Mouse (Mus musculus) CH12F3 (cell line): Measurements from ENCODE around the gene Angptl4.

Experiments
- in situ Hi-C: fragments of 300-500 bp; cut with MboI; formaldehyde crosslinking; loops from 2 replicates; pipeline ENCODE4 v1.14.3; 2020; ENCODE audit warnings: low sequenced_read_pairs

The Angptl4 gene

GRCm38 (mm10) chr17:33807181-33807888, 25.7 kb upstream of the Angptl4 start:
- in situ Hi-C loops, result no loop called here

GRCm38 (mm10) chr17:33804745-33805144, 23.1 kb upstream of the Angptl4 start:
- in situ Hi-C loops, result no loop called here

GRCm38 (mm10) chr17:33804205-33804604, 22.6 kb upstream of the Angptl4 start:
- in situ Hi-C loops, result no loop called here

- in situ Hi-C loops, result no loop called here
Observed at GRCm38 (mm10) chr17:33802221-33802620, 20.6 kb upstream of the Angptl4 start.

- in situ Hi-C loops, result no loop called here
Observed at GRCm38 (mm10) chr17:33799277-33799676, 17.6 kb upstream of the Angptl4 start.

- in situ Hi-C loops, result no loop called here
Observed at GRCm38 (mm10) chr17:33798306-33798705, 16.7 kb upstream of the Angptl4 start.

GRCm38 (mm10) chr17:33788732-33789131, 7.1 kb upstream of the Angptl4 start:
- in situ Hi-C loops, result no loop called here

GRCm38 (mm10) chr17:33786375-33786774, 4.7 kb upstream of the Angptl4 start:
- in situ Hi-C loops, result no loop called here

- in situ Hi-C loops, result no loop called here
Observed at GRCm38 (mm10) chr17:33784939-33785338, 3.3 kb upstream of the Angptl4 start.

- in situ Hi-C loops, result no loop called here
Observed at GRCm38 (mm10) chr17:33783408-33783807, 1.8 kb upstream of the Angptl4 start.

- in situ Hi-C loops, result no loop called here
Observed at GRCm38 (mm10) chr17:33782067-33782466, 437 bp upstream of the Angptl4 start.

- in situ Hi-C loops, result no loop called here
Observed at GRCm38 (mm10) chr17:33780431-33780830, 1.2 kb downstream of the Angptl4 start.

GRCm38 (mm10) chr17:33779967-33780295, 1.7 kb downstream of the Angptl4 start:
- in situ Hi-C loops, result no loop called here

- in situ Hi-C loops, result no loop called here
Observed at GRCm38 (mm10) chr17:33779271-33779966, 2.2 kb downstream of the Angptl4 start.

- in situ Hi-C loops, result no loop called here
Observed at GRCm38 (mm10) chr17:33775287-33775686, 6.3 kb downstream of the Angptl4 start.

GRCm38 (mm10) chr17:33774573-33775155, 7.0 kb downstream of the Angptl4 start:
- in situ Hi-C loops, result no loop called here

GRCm38 (mm10) chr17:33773871-33774572, 7.6 kb downstream of the Angptl4 start:
- in situ Hi-C loops, result no loop called here

GRCm38 (mm10) chr17:33773426-33773825, 8.2 kb downstream of the Angptl4 start:
- in situ Hi-C loops, result no loop called here

- in situ Hi-C loops, result no loop called here
Observed at GRCm38 (mm10) chr17:33771617-33772016, 10.0 kb downstream of the Angptl4 start.

- in situ Hi-C loops, result no loop called here
Observed at GRCm38 (mm10) chr17:33766389-33766788, 15.2 kb downstream of the Angptl4 start.
